In the genomic region with DNA sequence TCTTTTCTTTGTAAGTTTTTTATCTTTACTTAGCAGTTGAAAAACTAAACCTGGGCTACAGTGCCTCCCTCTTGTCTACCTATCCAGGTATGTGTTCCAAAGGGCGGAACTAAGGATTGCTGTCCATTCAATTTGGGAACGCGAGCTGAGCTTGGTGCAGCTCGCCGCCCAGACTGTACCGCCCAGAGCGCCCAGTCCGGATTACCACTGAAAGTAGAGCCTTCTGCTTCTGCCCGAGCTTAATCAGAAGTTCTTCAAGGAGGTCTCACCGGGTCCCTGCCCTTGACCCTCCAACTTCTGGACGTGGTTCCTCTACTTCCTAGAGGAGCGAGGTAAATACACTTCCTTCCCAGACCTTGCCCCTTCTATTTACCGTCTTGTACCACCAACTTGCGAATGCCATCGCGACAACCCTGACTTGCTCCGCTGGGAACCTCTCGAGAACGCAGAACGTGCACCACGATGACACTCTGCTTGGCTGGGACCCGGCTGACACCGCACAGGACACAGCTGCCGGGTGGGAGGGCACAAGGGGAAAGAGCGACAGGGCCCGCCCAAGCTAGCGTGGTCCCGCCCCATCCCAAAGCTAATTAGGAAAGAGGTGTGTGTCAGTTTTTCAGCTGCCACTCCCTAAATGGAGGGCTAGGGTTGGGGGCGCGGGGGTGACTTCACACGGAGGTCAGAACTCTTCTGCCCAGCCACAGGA, we compare ENCODE assay signal across 8 mouse cellular contexts. TPM values are rescaled to one million over a fixed set of nuclear protein-coding genes. Genes with fewer than 3 reads are reported as not detected.
DNase-seq lines count a peak whose midpoint lies in the region; ATAC-seq and TF ChIP-seq lines count a peak whose summit lies in the region.

No protein-coding gene starts in this region.

- peak overlapping the region; percentile 87 for H3K4me2 ChIP-seq in heart, embryonic 11.5 days
- peak overlapping the region; percentile 92 for H3K4me2 ChIP-seq in kidney, embryonic 15.5 days

- no peak for TF ChIP-seq CTCF in G1E (IDR thresholded peaks at IDR 0.05; ENCODE audit: low read depth, low read length)
- no peak for TF ChIP-seq CTCF in bone marrow macrophage, adult 2 months (IDR thresholded peaks at IDR 0.05; ENCODE audit: low read depth, low read length)

- H3K36me3 ChIP-seq in G1E (replicated peaks) = no peaks in the 10 kb centered on the region
- H3K36me3 ChIP-seq in heart, embryonic 11.5 days (ENCODE audit: control insufficient read depth, insufficient read depth, low read length) = no peaks in the 10 kb centered on the region
- no peaks in the 10 kb centered on the region for H3K36me3 ChIP-seq in kidney, embryonic 15.5 days

- peak; percentile 92 for ATAC-seq in G1E (ENCODE audit: extremely low read depth, insufficient number of reproducible peaks, low FRiP score, poor library complexity, severe bottlenecking)
- peak; percentile 96 for ATAC-seq in erythroblast, adult 5-6 weeks (replicated peaks; ENCODE audit: low FRiP score, poor library complexity, severe bottlenecking)
- peak; percentile 96 for ATAC-seq in heart, embryonic 11.5 days (replicated peaks; ENCODE audit: insufficient number of reproducible peaks, low FRiP score, low TSS enrichment)
- peak; percentile 97 for ATAC-seq in kidney, embryonic 15.5 days (replicated peaks; ENCODE audit: low FRiP score)

- peaks cover 17% of the 10 kb centered on the region for H3K27me3 ChIP-seq in G1E (ENCODE audit: insufficient read depth, low read length)
- no peaks in the 10 kb centered on the region for H3K27me3 ChIP-seq in heart, embryonic 11.5 days (ENCODE audit: control insufficient read depth, insufficient read depth, low read length)
- no peaks in the 10 kb centered on the region for H3K27me3 ChIP-seq in kidney, embryonic 15.5 days

- H3K9ac ChIP-seq in heart, embryonic 11.5 days (ENCODE audit: low read depth, low read length) = peak overlapping the region; percentile 89
- peak overlapping the region; percentile 60 for H3K9ac ChIP-seq in kidney, embryonic 15.5 days

- peak; percentile 73 for DNase-seq in G1E (ENCODE audit: low spot score)
- DNase-seq in lung, postnatal 25 days (ENCODE audit: low spot score) = peak; percentile 86
- peak; percentile 46 for DNase-seq in ovary, postnatal 14 days (ENCODE audit: low spot score)
- DNase-seq in urinary bladder, postnatal 25 days (ENCODE audit: low spot score) = peak; percentile 75

- H3K27ac ChIP-seq in bone marrow macrophage, adult 2 months (ENCODE audit: insufficient read depth, low read depth, low read length) = peak overlapping the region; percentile 72
- peak overlapping the region; percentile 65; the same call in 1 of the 2 replicates for H3K27ac ChIP-seq in heart, embryonic 11.5 days (ENCODE audit: low read depth, low read length)
- H3K27ac ChIP-seq in kidney, embryonic 15.5 days = peak overlapping the region; percentile 83

- TF ChIP-seq POLR2A in bone marrow macrophage, adult 2 months (IDR thresholded peaks at IDR 0.05; ENCODE audit: borderline replicate concordance, low read depth, low read length) = no peak

- WGBS in heart, embryonic 11.5 days (ENCODE audit: insufficient replicate concordance) = under 1% methylated on average over 31 of the region's 31 CpGs
- under 1% methylated on average over 31 of the region's 31 CpGs for WGBS in kidney, embryonic 15.5 days

- peak overlapping the region; percentile 71 for H3K4me3 ChIP-seq in G1E (ENCODE audit: low read depth, low read length)
- H3K4me3 ChIP-seq in bone marrow macrophage, adult 2 months (ENCODE audit: insufficient read depth, low read length) = peak overlapping the region; percentile 81
- peak overlapping the region; percentile 84 for H3K4me3 ChIP-seq in heart, embryonic 11.5 days (ENCODE audit: low read depth, low read length)
- peak overlapping the region; percentile 66 for H3K4me3 ChIP-seq in kidney, embryonic 15.5 days (replicated peaks)

- H3K9me3 ChIP-seq in G1E (replicated peaks) = no peaks in the 10 kb centered on the region
- no peaks in the 10 kb centered on the region for H3K9me3 ChIP-seq in heart, embryonic 11.5 days (replicated peaks; ENCODE audit: control insufficient read depth, low read length)
- no peaks in the 10 kb centered on the region for H3K9me3 ChIP-seq in kidney, embryonic 15.5 days (replicated peaks)

- H3K4me1 ChIP-seq in G1E (ENCODE audit: insufficient read depth, low read depth, low read length) = peaks cover 18% of the 10 kb centered on the region
- peaks cover 10% of the 10 kb centered on the region for H3K4me1 ChIP-seq in bone marrow macrophage, adult 2 months (ENCODE audit: control insufficient read depth, insufficient read depth, low read length)
- H3K4me1 ChIP-seq in heart, embryonic 11.5 days (ENCODE audit: control insufficient read depth, insufficient read depth, low read length) = no peaks in the 10 kb centered on the region
- H3K4me1 ChIP-seq in kidney, embryonic 15.5 days = peaks cover 6% of the 10 kb centered on the region

RNA-seq across cellular contexts. Expression of gene Cast, which starts 1.0 kb away (rescaled TPM):
- total RNA-seq in G1E (2014; fragmentation: Nextera tagmentation) (34.9 and 40.6 TPM in 2 replicates), G1E (2017) (56.7 and 57.6 TPM in 2 replicates)
- 2.8 and 3.2 TPM in 2 replicates for polyA plus RNA-seq in G1E (2012)
- polyA plus RNA-seq in bone marrow macrophage, adult 2 months (2012; ENCODE audit: insufficient read depth, insufficient read length, missing spikeins) = 110 and 133 TPM in 2 replicates
- 64.0 and 68.8 TPM in 2 replicates for total RNA-seq in erythroblast, adult 5-6 weeks (2015; ENCODE audit: low replicate concordance)
- 139 and 213 TPM in 2 replicates for total RNA-seq in erythroblast, adult 5-6 weeks (2017; ENCODE audit: low replicate concordance)
- polyA plus RNA-seq in heart, embryonic 11.5 days (2014; fragmentation: Nextera tagmentation; extraction: Ambion mirVana) = 54.0 and 63.1 TPM in 2 replicates
- polyA plus RNA-seq in kidney, embryonic 15.5 days (2015; fragmentation: Nextera tagmentation; extraction: Ambion mirVana) = 30.9 and 31.6 TPM in 2 replicates

Comparison
In these comparisons a context has a peak if more than half of its experiments do, and no peak if none do; other contexts are left out.
1. Peak in every context shown above with its lines: DNase-seq, ATAC-seq, H3K4me3 ChIP-seq and H3K27ac ChIP-seq.